In genomic region chr16:47488525-47488924, GRCm38 (mm10) we compare ENCODE assay signal across 23 mouse cellular contexts.
DNase-seq lines count a peak whose midpoint lies in the region; ATAC-seq and TF ChIP-seq lines count a peak whose summit lies in the region.
"Had no signal": no experiment of that assay in that cellular context is flagged by ENCODE, and none has a peak within 500 bp of the region (broad histone marks: within the 10 kb centered on the region; RNA-seq: fewer than 3 reads in every experiment).

No protein-coding gene starts in this region.

- intact Hi-C loops in left cerebral cortex, adult 2 months (cut with DNase I): no loop called here
- intact Hi-C loops in left cerebral cortex, postnatal 4 days (cut with DNase I): no loop called here

- DNase-seq in frontal cortex, postnatal 25 days (ENCODE audit: low spot score in 2 of 2): no peak
- DNase-seq in left cerebral cortex, adult 2 months (ENCODE audit: extremely low spot score in 1 of 2, low spot score in 2 of 2): no peak
- DNase-seq in left cerebral cortex, postnatal 4 days: no peak
- DNase-seq in brain, adult 2 months (ENCODE audit: low read depth, low spot score): peak; percentile 13
- peak; percentile 52 for DNase-seq in telencephalon, adult 2 months (ENCODE audit: low read depth, low spot score)
- DNase-seq in heart, adult 18-20 months: no peak
- DNase-seq: adrenal gland, adult 2 months; adrenal gland, adult 8-10 months; adrenal gland, postnatal 10 days; adrenal gland, postnatal 14 days; adrenal gland, postnatal 25 days; adrenal gland, postnatal 36 days; B cell, adult 2 months; cerebellum, adult 11 months; cerebellum, adult 11-12 months; cerebellum, adult 18-20 months had no signal

- H3K9ac ChIP-seq in heart, embryonic 11.5 days (ENCODE audit: low read depth, low read length): no peak overlapping the region

- no peaks in the 10 kb centered on the region for H3K27me3 ChIP-seq in heart, embryonic 11.5 days (ENCODE audit: control insufficient read depth, insufficient read depth, low read length)
- H3K27me3 ChIP-seq: CH12.LX had no signal

- H3K4me2 ChIP-seq in heart, embryonic 11.5 days: no peak overlapping the region

- ATAC-seq in frontal cortex, adult (ENCODE audit: low TSS enrichment): peak; percentile 92
- ATAC-seq in heart, embryonic 11.5 days (replicated peaks; ENCODE audit: insufficient number of reproducible peaks, low FRiP score, low TSS enrichment): no peak
- ATAC-seq: activated CD4-positive, CD25-positive, alpha-beta regulatory T cell, adult 4 months; CD4-positive, CD25-positive, alpha-beta regulatory T cell, adult 4 months; Patski had no signal

- no peaks in the 10 kb centered on the region for H3K36me3 ChIP-seq in heart, embryonic 11.5 days (ENCODE audit: control insufficient read depth, insufficient read depth, low read length)
- H3K36me3 ChIP-seq: G1E had no signal

- H3K9me3 ChIP-seq in heart, embryonic 11.5 days (replicated peaks; ENCODE audit: control insufficient read depth, low read length): no peaks in the 10 kb centered on the region
- H3K9me3 ChIP-seq: G1E had no signal

- no peak for TF ChIP-seq CTCF in left cerebral cortex, adult 2 months (IDR thresholded peaks at IDR 0.05)

- no peaks in the 10 kb centered on the region for H3K4me1 ChIP-seq in heart, embryonic 11.5 days (ENCODE audit: control insufficient read depth, insufficient read depth, low read length)

- H3K4me3 ChIP-seq in left cerebral cortex, adult 2 months: no peak overlapping the region
- no peak overlapping the region for H3K4me3 ChIP-seq in heart, embryonic 11.5 days (ENCODE audit: low read depth, low read length)

- H3K27ac ChIP-seq in left cerebral cortex, adult 2 months: peak overlapping the region; percentile 64
- no peak overlapping the region for H3K27ac ChIP-seq in heart, embryonic 11.5 days (ENCODE audit: low read depth, low read length)

- 88% methylated on average over 1 of the region's 1 CpGs for WGBS in heart, embryonic 11.5 days (ENCODE audit: insufficient replicate concordance)

Comparison
In these comparisons a context has a peak if more than half of its experiments do, and no peak if none do; other contexts are left out.
1. DNase-seq: peak in brain, adult 2 months (single experiment) and telencephalon, adult 2 months (single experiment); none in frontal cortex, postnatal 25 days (0 of 2), left cerebral cortex, adult 2 months (0 of 2), left cerebral cortex, postnatal 4 days (single experiment) and heart, adult 18-20 months (0 of 2).